ENCODE assay signal across 14 mouse cellular contexts in genomic region chr2:174850860-174851259, GRCm38 (mm10).
DNase-seq lines count a peak whose midpoint lies in the region; ATAC-seq and TF ChIP-seq lines count a peak whose summit lies in the region.
"Had no signal": no experiment of that assay in that cellular context is flagged by ENCODE, and none has a peak within 500 bp of the region (broad histone marks: within the 10 kb centered on the region; RNA-seq: fewer than 3 reads in every experiment).

No protein-coding gene starts in this region.

- WGBS in heart, embryonic 15.5 days = 47% methylated on average over 16 of the region's 16 CpGs
- WGBS in lung, embryonic 14.5 days = 34% methylated on average over 16 of the region's 16 CpGs
- 39% methylated on average over 16 of the region's 16 CpGs for WGBS in embryonic facial prominence, embryonic 12.5 days
- 44% methylated on average over 16 of the region's 16 CpGs for WGBS in limb, embryonic 11.5 days

- no peak overlapping the region for H3K27ac ChIP-seq in heart, embryonic 15.5 days
- H3K27ac ChIP-seq in lung, embryonic 14.5 days (ENCODE audit: low read depth) = no peak overlapping the region; the same call in 1 of the 2 replicates
- peak overlapping the region; percentile 78 for H3K27ac ChIP-seq in embryonic facial prominence, embryonic 12.5 days
- peak overlapping the region; percentile 85 for H3K27ac ChIP-seq in limb, embryonic 11.5 days (replicated peaks; ENCODE audit: low read depth, low read length)

- no peak overlapping the region for H3K9ac ChIP-seq in heart, embryonic 15.5 days
- no peak overlapping the region for H3K9ac ChIP-seq in lung, embryonic 14.5 days
- H3K9ac ChIP-seq in embryonic facial prominence, embryonic 12.5 days = no peak overlapping the region
- H3K9ac ChIP-seq in limb, embryonic 11.5 days (ENCODE audit: low read length) = 0 out of 2 replicates have a peak overlapping the region, but pooled peaks have one; percentile 7

- no peak overlapping the region for H3K4me3 ChIP-seq in heart, embryonic 15.5 days
- no peak overlapping the region for H3K4me3 ChIP-seq in lung, embryonic 14.5 days (ENCODE audit: low read depth, low read length)
- H3K4me3 ChIP-seq in embryonic facial prominence, embryonic 12.5 days = no peak overlapping the region
- no peak overlapping the region for H3K4me3 ChIP-seq in limb, embryonic 11.5 days (ENCODE audit: low read depth, low read length)

- H3K27me3 ChIP-seq in heart, embryonic 15.5 days = no peaks in the 10 kb centered on the region
- H3K27me3 ChIP-seq in lung, embryonic 14.5 days (ENCODE audit: insufficient read depth, low read length) = no peaks in the 10 kb centered on the region
- no peaks in the 10 kb centered on the region for H3K27me3 ChIP-seq in embryonic facial prominence, embryonic 12.5 days
- H3K27me3 ChIP-seq in limb, embryonic 11.5 days (ENCODE audit: control insufficient read depth, insufficient read depth, low read length) = no peaks in the 10 kb centered on the region

- 0 out of 2 replicates have a peak, but pooled peaks have one; percentile 14 for ATAC-seq in heart, embryonic 15.5 days (replicated peaks; ENCODE audit: insufficient number of reproducible peaks, insufficient read depth, low FRiP score, low read depth)
- ATAC-seq in lung, embryonic 14.5 days (ENCODE audit: insufficient read depth) = no peak
- ATAC-seq in embryonic facial prominence, embryonic 12.5 days (ENCODE audit: insufficient number of reproducible peaks, insufficient read depth, low FRiP score, low TSS enrichment) = no peak
- ATAC-seq in limb, embryonic 11.5 days (ENCODE audit: insufficient number of reproducible peaks, low FRiP score, low TSS enrichment, low read depth) = no peak

- H3K9me3 ChIP-seq in heart, embryonic 15.5 days (replicated peaks) = no peaks in the 10 kb centered on the region
- H3K9me3 ChIP-seq in lung, embryonic 14.5 days (ENCODE audit: low read depth, low read length) = no peaks in the 10 kb centered on the region
- no peaks in the 10 kb centered on the region for H3K9me3 ChIP-seq in embryonic facial prominence, embryonic 12.5 days
- no peaks in the 10 kb centered on the region for H3K9me3 ChIP-seq in limb, embryonic 11.5 days (ENCODE audit: control insufficient read depth, low read length)

- H3K4me2 ChIP-seq in heart, embryonic 15.5 days = no peak overlapping the region
- H3K4me2 ChIP-seq in lung, embryonic 14.5 days = no peak overlapping the region
- no peak overlapping the region for H3K4me2 ChIP-seq in embryonic facial prominence, embryonic 12.5 days (replicated peaks)
- H3K4me2 ChIP-seq in limb, embryonic 11.5 days (ENCODE audit: low read depth, severe bottlenecking) = no peak overlapping the region

- no peaks in the 10 kb centered on the region for H3K36me3 ChIP-seq in heart, embryonic 15.5 days
- H3K36me3 ChIP-seq in lung, embryonic 14.5 days (ENCODE audit: insufficient read depth) = no peaks in the 10 kb centered on the region
- no peaks in the 10 kb centered on the region for H3K36me3 ChIP-seq in embryonic facial prominence, embryonic 12.5 days
- H3K36me3 ChIP-seq in limb, embryonic 11.5 days (ENCODE audit: control insufficient read depth, insufficient read depth, low read length) = no peaks in the 10 kb centered on the region
- H3K36me3 ChIP-seq: G1E had no signal

- H3K4me1 ChIP-seq in heart, embryonic 15.5 days (replicated peaks) = peaks cover 2% of the 10 kb centered on the region; the same call in 1 of the 2 replicates
- peaks cover 6% of the 10 kb centered on the region; the same call in 1 of the 2 replicates for H3K4me1 ChIP-seq in lung, embryonic 14.5 days (ENCODE audit: insufficient read depth)
- H3K4me1 ChIP-seq in embryonic facial prominence, embryonic 12.5 days = peaks cover 35% of the 10 kb centered on the region
- peaks cover 20% of the 10 kb centered on the region for H3K4me1 ChIP-seq in limb, embryonic 11.5 days (ENCODE audit: control insufficient read depth, insufficient read depth, low read length)

- no peak for DNase-seq in heart, adult 8-10 months (ENCODE audit: low spot score)
- DNase-seq in lung, embryonic 14.5 days = peak; percentile 50
- no peak for DNase-seq in lung, postnatal 10 days
- DNase-seq in limb, embryonic 11.5 days (ENCODE audit: low spot score) = peak; percentile 39
- no peak for DNase-seq in right cerebral cortex, adult 18-20 months
- no peak for DNase-seq in MN1 (ENCODE audit: low spot score)
- DNase-seq: adrenal gland, postnatal 36 days; heart, postnatal 10 days; kidney, adult 2 months; layer of hippocampus, adult 9-11 months; right cerebral cortex, postnatal 4 days had no signal

- no peak for TF ChIP-seq CTCF in lung, embryonic 14.5 days (IDR thresholded peaks at IDR 0.05; ENCODE audit: low read depth)

Comparison
In these comparisons a context has a peak if more than half of its experiments do, and no peak if none do; other contexts are left out.
1. DNase-seq: peak in lung, embryonic 14.5 days (single experiment) and limb, embryonic 11.5 days (single experiment); none in heart, adult 8-10 months (single experiment), lung, postnatal 10 days (single experiment), right cerebral cortex, adult 18-20 months (single experiment) and MN1 (single experiment).
2. H3K27ac ChIP-seq: peak in embryonic facial prominence, embryonic 12.5 days (single experiment) and limb, embryonic 11.5 days (single experiment); none in heart, embryonic 15.5 days (single experiment) and lung, embryonic 14.5 days (single experiment).